Mouse (Mus musculus): Measurements from ENCODE around the gene Tfg. TPM values are rescaled to one million over a fixed set of nuclear protein-coding genes. Genes with fewer than 3 reads are reported as not detected.

Tfg gene
- 159 and 162 TPM in 2 replicates for polyA plus RNA-seq (2014; fragmentation: Nextera tagmentation; extraction: Ambion mirVana)

- under 1% methylated on average over 61 of the region's 62 CpGs for WGBS (ENCODE audit: insufficient replicate concordance)
These were observed at the start of gene Tfg for GRCm38 (mm10) chr16:56717224-56718200. TSS of gene Tfg (minus strand) at chr16:56717450.

GRCm38 (mm10) chr16:56729060-56729459 lies 11.8 kb upstream of the Tfg start:
- Histone ChIP-seq H3K9ac (ENCODE audit: low read depth, low read length) (no peak overlapping the region), H3K4me3 (ENCODE audit: low read depth, low read length) (no peak overlapping the region), H3K4me1 (ENCODE audit: control insufficient read depth, insufficient read depth, low read length) (no peaks in the 10 kb centered on the region), H3K9me3 (replicated peaks; ENCODE audit: control insufficient read depth, low read length) (no peaks in the 10 kb centered on the region), H3K27me3 (ENCODE audit: control insufficient read depth, insufficient read depth, low read length) (no peaks in the 10 kb centered on the region), H3K36me3 (ENCODE audit: control insufficient read depth, insufficient read depth, low read length) (no peaks in the 10 kb centered on the region), H3K4me2 (no peak overlapping the region), H3K27ac (ENCODE audit: low read depth, low read length) (no peak overlapping the region)
- ATAC-seq (replicated peaks; ENCODE audit: insufficient number of reproducible peaks, low FRiP score, low TSS enrichment) = no peak
- WGBS (ENCODE audit: insufficient replicate concordance) = 24% methylated on average over 1 of the region's 1 CpGs

More at GRCm38 (mm10) chr16:56717224-56718200, at the start of gene Tfg:
- peak within 1 kb of the TSS; percentile 100 for H3K27ac ChIP-seq (ENCODE audit: low read depth, low read length)
- H3K4me1 ChIP-seq (ENCODE audit: control insufficient read depth, insufficient read depth, low read length) = peaks cover 9% of the 10 kb centered on the region
- H3K9me3 ChIP-seq (replicated peaks; ENCODE audit: control insufficient read depth, low read length) = no peaks in the 10 kb centered on the region
- H3K9ac ChIP-seq (ENCODE audit: low read depth, low read length) = peak within 1 kb of the TSS; percentile 92
- peak within 1 kb of the TSS; percentile 76 for H3K4me2 ChIP-seq
- peak; percentile 96 for ATAC-seq (replicated peaks; ENCODE audit: insufficient number of reproducible peaks, low FRiP score, low TSS enrichment)
- H3K27me3 ChIP-seq (ENCODE audit: control insufficient read depth, insufficient read depth, low read length) = no peaks in the 10 kb centered on the region
- peak within 1 kb of the TSS; percentile 74 for H3K4me3 ChIP-seq (ENCODE audit: low read depth, low read length)
- no peaks in the 10 kb centered on the region for H3K36me3 ChIP-seq (ENCODE audit: control insufficient read depth, insufficient read depth, low read length)

- ATAC-seq (replicated peaks; ENCODE audit: insufficient number of reproducible peaks, low FRiP score, low TSS enrichment) = no peak
These were observed 7.7 kb upstream of the Tfg start for GRCm38 (mm10) chr16:56724927-56725326.

GRCm38 (mm10) chr16:56722357-56722756 lies 5.1 kb upstream of the Tfg start:
- Histone ChIP-seq H3K36me3 (ENCODE audit: control insufficient read depth, insufficient read depth, low read length) (no peaks in the 10 kb centered on the region), H3K9me3 (replicated peaks; ENCODE audit: control insufficient read depth, low read length) (no peaks in the 10 kb centered on the region), H3K4me3 (ENCODE audit: low read depth, low read length) (no peak overlapping the region), H3K4me2 (no peak overlapping the region), H3K9ac (ENCODE audit: low read depth, low read length) (no peak overlapping the region), H3K4me1 (ENCODE audit: control insufficient read depth, insufficient read depth, low read length) (no peaks in the 10 kb centered on the region), H3K27me3 (ENCODE audit: control insufficient read depth, insufficient read depth, low read length) (no peaks in the 10 kb centered on the region), H3K27ac (ENCODE audit: low read depth, low read length) (no peak overlapping the region)
- ATAC-seq (replicated peaks; ENCODE audit: insufficient number of reproducible peaks, low FRiP score, low TSS enrichment) = no peak
- WGBS (ENCODE audit: insufficient replicate concordance) = 57% methylated on average over 4 of the region's 4 CpGs

More at GRCm38 (mm10) chr16:56724927-56725326, 7.7 kb upstream of the Tfg start:
- 76% methylated on average over 10 of the region's 10 CpGs for WGBS (ENCODE audit: insufficient replicate concordance)
- no peaks in the 10 kb centered on the region for H3K36me3 ChIP-seq (ENCODE audit: control insufficient read depth, insufficient read depth, low read length)
- no peaks in the 10 kb centered on the region for H3K27me3 ChIP-seq (ENCODE audit: control insufficient read depth, insufficient read depth, low read length)
- no peak overlapping the region for H3K9ac ChIP-seq (ENCODE audit: low read depth, low read length)
- H3K27ac ChIP-seq (ENCODE audit: low read depth, low read length) = no peak overlapping the region
- H3K4me3 ChIP-seq (ENCODE audit: low read depth, low read length) = no peak overlapping the region
- H3K4me2 ChIP-seq = no peak overlapping the region
- no peaks in the 10 kb centered on the region for H3K9me3 ChIP-seq (replicated peaks; ENCODE audit: control insufficient read depth, low read length)
- no peaks in the 10 kb centered on the region for H3K4me1 ChIP-seq (ENCODE audit: control insufficient read depth, insufficient read depth, low read length)

GRCm38 (mm10) chr16:56719031-56719430 lies 1.8 kb upstream of the Tfg start:
- no peak overlapping the region for H3K9ac ChIP-seq (ENCODE audit: low read depth, low read length)
- H3K4me2 ChIP-seq = no peak overlapping the region
- ATAC-seq (replicated peaks; ENCODE audit: insufficient number of reproducible peaks, low FRiP score, low TSS enrichment) = no peak
- no peaks in the 10 kb centered on the region for H3K36me3 ChIP-seq (ENCODE audit: control insufficient read depth, insufficient read depth, low read length)
- H3K27me3 ChIP-seq (ENCODE audit: control insufficient read depth, insufficient read depth, low read length) = no peaks in the 10 kb centered on the region
- H3K9me3 ChIP-seq (replicated peaks; ENCODE audit: control insufficient read depth, low read length) = no peaks in the 10 kb centered on the region
- H3K27ac ChIP-seq (ENCODE audit: low read depth, low read length) = no peak overlapping the region
- peaks cover 9% of the 10 kb centered on the region for H3K4me1 ChIP-seq (ENCODE audit: control insufficient read depth, insufficient read depth, low read length)
- no peak overlapping the region for H3K4me3 ChIP-seq (ENCODE audit: low read depth, low read length)

GRCm38 (mm10) chr16:56716557-56717179 lies 582 bp downstream of the Tfg start:
- 1% methylated on average over 19 of the region's 38 CpGs for WGBS (ENCODE audit: insufficient replicate concordance)
- no peaks in the 10 kb centered on the region for H3K9me3 ChIP-seq (replicated peaks; ENCODE audit: control insufficient read depth, low read length)
- peaks cover 4% of the 10 kb centered on the region; the same call in 1 of the 2 replicates for H3K36me3 ChIP-seq (ENCODE audit: control insufficient read depth, insufficient read depth, low read length)
- no peaks in the 10 kb centered on the region for H3K27me3 ChIP-seq (ENCODE audit: control insufficient read depth, insufficient read depth, low read length)
- H3K4me1 ChIP-seq (ENCODE audit: control insufficient read depth, insufficient read depth, low read length) = peaks cover 9% of the 10 kb centered on the region
- H3K9ac ChIP-seq (ENCODE audit: low read depth, low read length) = peak overlapping the region; percentile 92
- H3K4me2 ChIP-seq = peak overlapping the region; percentile 68
- ATAC-seq (replicated peaks; ENCODE audit: insufficient number of reproducible peaks, low FRiP score, low TSS enrichment) = peak; percentile 73
- H3K4me3 ChIP-seq (ENCODE audit: low read depth, low read length) = peak overlapping the region; percentile 74
- H3K27ac ChIP-seq (ENCODE audit: low read depth, low read length) = peak overlapping the region; percentile 100

GRCm38 (mm10) chr16:56715608-56716007 lies 1.6 kb downstream of the Tfg start:
- Histone ChIP-seq H3K4me1 (ENCODE audit: control insufficient read depth, insufficient read depth, low read length) (peaks cover 9% of the 10 kb centered on the region), H3K9me3 (replicated peaks; ENCODE audit: control insufficient read depth, low read length) (no peaks in the 10 kb centered on the region), H3K27ac (ENCODE audit: low read depth, low read length) (no peak overlapping the region), H3K36me3 (ENCODE audit: control insufficient read depth, insufficient read depth, low read length) (peaks cover 10% of the 10 kb centered on the region), H3K4me2 (peak overlapping the region; percentile 68), H3K4me3 (ENCODE audit: low read depth, low read length) (peak overlapping the region; percentile 74; the same call in 1 of the 2 replicates), H3K9ac (ENCODE audit: low read depth, low read length) (no peak overlapping the region), H3K27me3 (ENCODE audit: control insufficient read depth, insufficient read depth, low read length) (no peaks in the 10 kb centered on the region)
- no peak for ATAC-seq (replicated peaks; ENCODE audit: insufficient number of reproducible peaks, low FRiP score, low TSS enrichment)
- 54% methylated on average over 3 of the region's 3 CpGs for WGBS (ENCODE audit: insufficient replicate concordance)

GRCm38 (mm10) chr16:56710071-56710470 lies 7.2 kb downstream of the Tfg start:
- no peaks in the 10 kb centered on the region for H3K27me3 ChIP-seq (ENCODE audit: control insufficient read depth, insufficient read depth, low read length)
- H3K4me2 ChIP-seq = no peak overlapping the region
- H3K27ac ChIP-seq (ENCODE audit: low read depth, low read length) = no peak overlapping the region
- peaks cover 36% of the 10 kb centered on the region for H3K36me3 ChIP-seq (ENCODE audit: control insufficient read depth, insufficient read depth, low read length)
- H3K9me3 ChIP-seq (replicated peaks; ENCODE audit: control insufficient read depth, low read length) = no peaks in the 10 kb centered on the region
- H3K4me1 ChIP-seq (ENCODE audit: control insufficient read depth, insufficient read depth, low read length) = no peaks in the 10 kb centered on the region
- no peak for ATAC-seq (replicated peaks; ENCODE audit: insufficient number of reproducible peaks, low FRiP score, low TSS enrichment)
- no peak overlapping the region for H3K4me3 ChIP-seq (ENCODE audit: low read depth, low read length)
- 92% methylated on average over 3 of the region's 3 CpGs for WGBS (ENCODE audit: insufficient replicate concordance)
- no peak overlapping the region for H3K9ac ChIP-seq (ENCODE audit: low read depth, low read length)

Data from heart, embryonic 11.5 days (tissue).